Mouse (Mus musculus) ovary, postnatal 10 days (tissue): ENCODE measurements around the gene Srgn.
"Not testable (repeated sequence)": the region's sequence is repeated elsewhere in the genome, so short reads cannot be mapped to it uniquely, and the experiment has no call there.

ENCODE experiments used
- DNase-seq: peaks from one replicate; pipeline ENCODE4 v3.0.0; 2022; ENCODE audit warnings: low spot score

Srgn gene

DNA sequence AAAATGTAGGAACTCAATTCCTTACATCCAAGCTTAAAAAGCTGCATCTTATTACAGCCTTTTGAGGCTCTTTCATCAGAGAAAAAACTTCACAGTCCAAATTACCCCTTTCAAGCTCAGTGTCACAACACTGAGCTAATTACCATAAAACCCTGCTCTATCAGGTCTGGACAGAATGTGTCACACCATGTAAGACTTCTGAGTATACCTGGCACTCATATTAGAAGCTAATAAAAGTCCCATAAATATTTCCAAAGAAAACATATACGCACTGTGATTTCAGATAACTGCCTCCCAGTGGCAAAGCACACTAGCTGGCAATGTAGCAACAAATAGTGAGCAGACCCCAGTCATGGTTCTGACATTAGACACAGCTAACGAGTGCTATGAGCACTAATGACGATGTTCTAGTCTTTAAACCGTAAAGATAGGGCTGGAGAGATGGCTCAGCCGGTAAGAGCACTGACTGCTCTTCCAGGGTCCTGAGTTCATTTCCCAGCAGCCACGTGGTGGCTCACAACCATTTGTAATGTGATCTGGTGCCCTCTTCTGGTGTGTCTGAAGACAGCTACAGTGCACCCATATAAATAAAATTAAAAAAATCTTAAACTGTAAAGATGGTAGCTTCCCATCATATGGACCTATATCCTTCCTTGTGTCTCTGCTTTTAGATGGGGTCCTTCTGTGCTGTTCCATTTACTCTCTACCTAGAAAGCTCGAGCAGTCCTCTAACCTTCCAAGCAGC lies 46.0 kb downstream of the Srgn start:
- no peak for DNase-seq

DNA sequence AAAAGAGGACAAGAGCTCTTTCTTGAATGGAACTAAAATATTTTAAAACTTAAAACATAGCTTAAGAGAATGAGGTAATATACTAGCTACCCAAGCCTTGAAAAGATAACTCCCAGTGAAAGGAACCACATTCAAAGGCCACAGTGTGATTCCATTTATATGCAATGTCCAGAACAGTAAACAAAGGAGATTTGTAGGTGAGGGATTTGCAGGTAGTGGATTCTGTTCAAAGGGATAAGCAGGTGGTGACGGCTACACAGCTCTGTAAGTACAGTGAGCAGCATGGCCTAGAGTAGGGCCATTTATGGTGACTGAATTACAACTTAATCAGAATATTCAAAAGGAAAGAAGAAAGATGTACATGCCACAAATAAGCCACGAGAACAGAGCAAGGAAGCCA lies 50.3 kb downstream of the Srgn start:
- DNase-seq = no peak

DNA sequence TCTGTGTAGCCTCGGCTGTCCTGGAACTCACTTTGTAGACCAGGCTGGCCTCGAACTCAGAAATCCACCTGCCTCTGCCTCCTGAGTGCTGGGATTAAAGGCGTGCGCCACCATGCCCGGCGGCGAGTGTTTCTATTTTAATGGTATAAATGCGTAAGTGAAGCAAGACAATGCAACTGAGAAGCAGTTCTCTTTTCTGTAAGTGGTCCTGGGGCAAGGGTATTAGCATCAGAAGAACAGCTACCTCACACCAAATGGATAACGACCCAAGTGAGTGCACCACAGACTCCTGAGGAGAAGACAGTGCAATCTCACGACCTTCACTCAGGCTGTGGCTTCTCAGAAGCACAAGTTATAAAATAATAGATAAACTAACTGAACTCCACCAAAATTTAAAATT lies 52.3 kb downstream of the Srgn start:
- no peak for DNase-seq

DNA sequence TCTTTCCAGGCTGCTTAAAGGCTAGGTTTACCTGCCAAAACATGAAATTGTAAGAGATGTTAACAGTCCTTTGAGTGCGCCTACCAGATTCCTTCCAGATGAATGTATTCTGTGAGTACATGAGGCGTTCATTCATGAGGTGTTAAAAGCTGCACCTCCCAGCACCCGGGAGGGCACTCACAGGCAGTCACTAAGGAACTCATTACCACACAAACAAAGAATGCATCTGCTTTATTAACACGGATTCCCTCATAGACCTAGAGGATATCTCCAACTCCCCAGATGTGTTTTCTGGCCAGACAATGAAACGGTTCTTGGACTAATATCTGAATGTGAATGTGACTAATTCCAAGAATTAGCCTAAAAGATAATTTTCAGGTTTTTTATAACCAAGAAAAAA lies 56.1 kb downstream of the Srgn start:
- no peak for DNase-seq

DNA sequence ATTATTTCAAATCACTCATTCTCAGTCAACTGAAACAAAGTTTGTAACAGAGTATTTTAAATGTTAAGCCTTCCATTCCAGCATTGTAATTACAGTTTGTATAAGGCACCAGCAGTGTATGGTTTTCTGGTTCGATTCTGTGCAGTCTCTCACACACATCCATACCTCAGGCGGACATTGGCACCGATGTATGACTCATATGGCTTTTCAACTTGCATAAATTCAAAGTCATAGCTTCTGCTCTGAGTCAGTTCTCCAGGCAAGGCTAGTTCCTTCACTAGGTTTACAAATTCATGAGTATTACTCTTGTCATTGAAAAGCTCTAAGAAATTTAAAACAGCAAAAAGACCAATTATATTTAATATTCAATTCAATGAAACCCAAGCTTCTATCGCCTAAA lies 57.5 kb downstream of the Srgn start:
- no peak for DNase-seq

DNA sequence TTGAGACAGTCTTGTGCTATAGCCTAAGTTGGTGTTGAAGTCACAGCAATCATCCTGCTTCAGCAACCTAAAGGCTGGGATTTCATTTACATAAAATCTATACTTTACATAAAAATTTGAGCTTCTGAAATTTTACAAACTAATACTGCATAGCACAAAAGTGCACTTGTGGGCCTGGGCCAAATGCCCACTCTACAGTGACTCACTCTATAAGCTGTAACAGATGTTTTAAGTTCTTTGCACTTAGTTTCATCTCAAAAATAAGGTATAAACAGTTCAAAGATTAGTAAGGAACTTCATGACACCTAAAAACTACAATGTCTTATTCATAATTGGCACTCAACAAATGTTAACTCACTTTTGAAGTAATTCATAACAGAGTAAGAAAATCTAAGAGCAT lies 65.9 kb downstream of the Srgn start:
- no peak for DNase-seq

DNA sequence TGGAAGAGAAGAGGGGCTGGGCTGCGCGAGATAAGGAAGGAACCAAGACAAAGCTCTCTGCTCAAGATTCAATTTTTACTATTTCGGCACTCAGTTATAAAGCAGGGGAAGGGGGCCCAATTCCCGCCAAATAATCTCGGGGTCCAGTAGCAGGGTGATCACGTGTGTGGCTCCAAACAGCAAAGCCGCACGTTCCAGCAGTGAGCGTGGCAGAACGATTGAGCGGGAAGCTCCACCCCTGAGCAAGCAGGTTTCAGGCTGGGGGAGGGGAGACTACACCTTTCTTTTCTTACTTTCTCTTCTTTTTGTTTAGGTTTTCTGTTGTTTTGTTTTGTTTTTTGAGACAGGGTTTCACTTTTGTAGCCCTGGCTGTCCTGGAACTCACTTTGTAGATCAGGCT lies 75.2 kb downstream of the Srgn start:
- DNase-seq = not testable (repeated sequence)

DNA sequence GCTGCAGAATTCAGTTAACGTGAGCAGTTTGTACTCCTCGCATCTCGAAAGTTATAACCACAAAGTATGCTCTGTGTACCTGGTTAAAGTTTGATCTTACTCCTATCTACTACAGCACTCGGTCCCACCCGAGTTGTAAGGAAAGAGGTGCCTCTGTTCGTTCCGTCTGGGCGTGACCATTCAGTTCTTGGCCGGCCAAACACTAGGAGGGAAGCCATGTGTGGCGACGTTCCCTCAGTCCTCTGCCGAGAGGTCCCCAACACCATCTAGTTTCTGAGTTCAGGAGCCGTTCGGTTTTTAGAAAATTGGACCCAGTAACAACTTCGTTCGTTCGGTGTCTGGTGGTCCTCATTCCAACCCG lies 77.0 kb downstream of the Srgn start:
- no peak for DNase-seq

DNA sequence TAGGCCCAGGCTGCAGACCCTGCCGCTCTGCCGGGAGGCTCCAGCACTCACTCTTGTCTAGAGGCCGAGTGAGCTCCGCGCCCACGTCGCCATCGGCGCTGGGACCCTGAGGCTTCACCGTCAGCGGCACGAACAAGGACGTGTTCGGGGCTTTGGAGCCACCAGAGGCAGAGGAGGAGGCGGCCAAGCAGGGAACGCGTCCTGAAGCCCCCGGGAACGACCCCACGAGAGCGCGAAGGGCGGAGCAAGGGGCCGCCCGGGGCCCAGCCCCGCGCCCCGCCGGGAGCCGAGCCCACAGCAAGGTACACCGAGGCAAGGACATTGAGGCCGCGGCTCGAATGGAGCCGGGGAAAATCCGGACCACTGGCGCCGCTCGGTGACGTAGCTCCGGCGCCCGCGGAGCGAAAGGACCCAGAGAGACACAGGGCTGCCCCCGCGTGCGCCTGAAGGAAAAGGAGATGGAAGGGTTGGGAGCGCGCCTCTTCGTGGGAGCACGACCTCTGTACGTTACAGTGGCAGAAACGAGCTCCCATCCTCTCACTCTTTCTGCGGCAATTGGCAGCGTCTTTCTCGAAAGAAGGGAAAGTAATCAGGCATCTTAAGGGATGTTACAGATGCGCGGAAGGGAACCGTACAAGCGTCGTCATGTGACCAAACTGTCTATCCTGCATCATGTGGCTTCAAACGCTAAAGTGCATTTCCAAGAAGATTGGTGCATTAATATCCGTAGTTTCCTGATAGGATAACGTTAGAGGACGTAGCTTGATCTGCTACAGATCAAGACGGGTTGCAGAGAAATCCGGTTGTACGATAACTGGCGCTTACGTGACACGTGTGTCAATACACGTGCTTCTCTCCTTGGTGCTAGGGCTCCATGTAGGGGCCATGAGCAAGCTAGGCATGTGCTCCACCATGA lies 77.6 kb downstream of the Srgn start, which contains the start of the genes 4930507D05Rik and Supv3l1:
Gene 4930507D05Rik (plus strand): TSS at position 126 of the 916 bp plus-strand sequence.
Gene Supv3l1 (minus strand): TSS at position 375 of the 916 bp plus-strand sequence.
- DNase-seq = peak; percentile 97
